Mouse (Mus musculus) E14TG2a.4 (cell line): ENCODE measurements around the gene Espn.

Experiments
- H3K27me3 ChIP-seq: 2 replicates; pipeline ENCODE4 v1.6.1; 2014; ENCODE audit warnings: low read length, control low read depth; ENCODE audit not compliant: insufficient read depth
- H3K36me3 ChIP-seq: 2 replicates; pipeline ENCODE4 v1.6.1; 2014; ENCODE audit warnings: low read length, control low read depth; ENCODE audit not compliant: insufficient read depth
- H3K4me1 ChIP-seq: replicated peaks from 2 replicates; pipeline ENCODE4 v1.6.1; 2014; ENCODE audit warnings: low read depth, low read length, control low read depth
- H3K4me3 ChIP-seq: replicated peaks from 2 replicates; pipeline ENCODE4 v1.5.1; 2014; ENCODE audit warnings: mild to moderate bottlenecking, low read length
- H3K9me3 ChIP-seq: 2 replicates; pipeline ENCODE4 v1.6.1; 2014; ENCODE audit warnings: low read length, control low read depth
- CTCF ChIP-seq: conservative IDR thresholded peaks from 2 replicates; pipeline ENCODE4 v1.5.1; 2014; ENCODE audit warnings: low read length
- NANOG ChIP-seq: IDR thresholded peaks from 2 replicates; pipeline ENCODE4 v1.6.1; 2014; ENCODE audit warnings: borderline replicate concordance, low read length, mixed read lengths
- POU5F1 ChIP-seq: IDR thresholded peaks from 2 replicates; pipeline ENCODE4 v1.6.1; 2014; ENCODE audit warnings: low read length, borderline replicate concordance

The Espn gene

DNA sequence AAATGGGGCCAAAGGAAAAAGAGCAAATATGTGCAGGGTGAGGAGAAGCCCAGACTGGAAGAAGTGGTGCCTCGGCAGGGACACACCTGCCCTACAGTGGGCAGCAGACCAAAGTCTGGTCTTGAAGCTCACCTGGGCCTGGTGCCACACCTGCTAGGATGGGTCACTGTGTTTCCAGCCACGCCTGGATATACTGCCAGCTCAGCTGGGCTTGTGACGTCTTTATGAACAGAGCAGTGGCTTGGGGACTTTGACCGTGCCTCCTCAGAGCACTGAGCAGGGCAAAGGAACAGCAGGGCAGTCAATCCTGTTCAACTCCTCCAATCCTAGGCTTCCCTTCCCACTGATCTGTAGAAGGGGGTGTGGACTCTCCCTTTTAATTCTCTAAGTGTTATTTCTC is 8.6 kb upstream of the Espn start:
- peaks cover 46% of the 10 kb centered on the region for H3K4me1 ChIP-seq
- peak overlapping the region; percentile 79; the same call in 1 of the 2 replicates for H3K4me3 ChIP-seq
- peaks cover 16% of the 10 kb centered on the region for H3K9me3 ChIP-seq
- H3K36me3 ChIP-seq: no peaks in the 10 kb centered on the region
- TF ChIP-seq CTCF: no peak
- no peak for TF ChIP-seq NANOG
- TF ChIP-seq POU5F1: no peak
- peaks cover 56% of the 10 kb centered on the region for H3K27me3 ChIP-seq

DNA sequence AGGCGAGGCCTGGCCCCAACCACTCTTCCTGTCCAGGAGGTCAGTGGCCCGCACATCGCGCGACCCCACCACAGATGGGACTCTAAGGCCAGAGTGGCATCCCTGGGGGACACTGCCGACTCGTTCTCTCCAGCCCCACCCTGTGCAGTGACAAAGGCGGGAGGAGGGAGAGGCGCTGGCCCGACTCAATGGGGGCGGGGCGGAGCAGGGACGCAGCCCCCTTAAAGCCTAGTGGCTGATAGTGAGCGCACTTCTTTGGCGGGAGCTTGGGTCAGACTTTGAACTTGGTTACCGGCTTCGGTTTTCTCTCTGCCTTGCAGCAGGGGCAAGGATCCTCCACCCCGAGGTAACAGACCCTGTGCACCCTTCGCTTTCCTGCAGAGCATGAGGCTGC is 7.1 kb upstream of the Espn start:
- H3K27me3 ChIP-seq: peaks cover 62% of the 10 kb centered on the region
- H3K36me3 ChIP-seq: no peaks in the 10 kb centered on the region
- peaks cover 38% of the 10 kb centered on the region for H3K4me1 ChIP-seq
- H3K9me3 ChIP-seq: peaks cover 16% of the 10 kb centered on the region
- H3K4me3 ChIP-seq: peak overlapping the region; percentile 79
- TF ChIP-seq CTCF: no peak

GRCm38 (mm10) chr4:152158585-152159284 is 6.6 kb upstream of the Espn start, which contains the start of gene Hes2:
Hes2 (plus strand) TSS chr4:152158867.
- peaks cover 14% of the 10 kb centered on the region for H3K9me3 ChIP-seq
- no peaks in the 10 kb centered on the region for H3K36me3 ChIP-seq
- H3K27me3 ChIP-seq: peaks cover 62% of the 10 kb centered on the region
- H3K4me1 ChIP-seq: peaks cover 43% of the 10 kb centered on the region
- TF ChIP-seq POU5F1 (no peak), CTCF (no peak), NANOG (no peak)
- peak within 1 kb of the TSS; percentile 79 for H3K4me3 ChIP-seq

DNA sequence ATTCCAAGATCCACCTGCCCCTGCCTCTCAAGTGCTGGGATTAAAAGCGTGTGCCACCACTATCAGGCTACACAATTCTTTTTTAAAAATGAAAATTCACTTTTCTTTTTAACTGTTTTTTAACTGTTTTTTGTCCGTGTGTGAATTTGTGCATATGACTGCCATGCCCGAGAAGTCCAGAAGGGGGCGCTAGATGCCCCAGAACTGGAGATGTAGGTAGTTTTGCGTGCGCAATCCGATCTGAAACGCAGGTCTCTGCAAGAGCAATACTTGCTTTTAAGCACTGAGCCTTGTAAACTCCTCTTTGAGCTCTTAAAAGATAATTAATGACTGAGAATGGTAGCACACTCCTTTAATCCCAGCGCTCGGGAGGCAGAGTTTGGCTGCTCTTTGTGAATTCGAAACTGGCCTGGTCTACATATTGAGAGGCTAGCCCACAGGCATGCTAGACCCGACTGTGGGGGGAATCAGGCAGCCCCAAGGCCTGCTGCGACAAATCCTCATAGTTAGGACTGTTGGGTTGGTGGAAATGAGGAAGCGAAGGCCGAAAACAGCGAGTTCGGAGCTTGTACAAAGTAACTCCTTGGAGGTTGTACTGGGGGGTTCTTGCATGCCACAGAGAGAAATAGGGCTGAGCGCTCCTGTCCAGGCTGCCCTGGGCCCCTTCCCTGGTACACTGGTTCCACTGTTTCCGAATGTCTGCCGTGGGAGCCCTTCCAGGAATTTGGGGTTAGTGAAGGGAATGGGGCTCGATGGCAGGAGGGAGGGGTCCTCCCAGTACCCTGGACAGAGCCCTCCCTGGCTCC is 5.8 kb upstream of the Espn start:
- H3K4me1 ChIP-seq: peaks cover 48% of the 10 kb centered on the region
- TF ChIP-seq CTCF (peak; percentile 97), POU5F1 (no peak)

DNA sequence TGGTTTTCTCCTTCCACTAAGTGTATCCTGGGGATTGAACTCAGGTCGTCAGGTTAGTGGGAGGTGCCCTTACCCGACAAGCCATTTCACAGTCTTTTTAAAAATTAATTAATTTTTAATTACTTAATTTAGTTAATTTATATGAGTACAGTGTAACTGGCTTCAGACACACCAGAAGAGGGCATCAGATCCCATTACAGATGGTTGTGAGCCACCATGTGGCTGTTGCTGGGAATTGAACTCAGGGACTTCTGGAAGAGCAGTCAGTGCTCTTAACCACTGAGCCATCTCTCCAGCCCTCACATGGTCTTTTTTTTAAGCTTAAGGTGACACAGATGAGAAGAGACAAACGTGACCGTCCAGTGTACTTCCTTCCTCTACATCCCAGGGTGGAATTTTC is 2.8 kb upstream of the Espn start:
- TF ChIP-seq NANOG: no peak
- TF ChIP-seq POU5F1: no peak
- TF ChIP-seq CTCF: peak; percentile 18
- Histone ChIP-seq H3K9me3 (no peaks in the 10 kb centered on the region), H3K36me3 (no peaks in the 10 kb centered on the region), H3K4me3 (no peak overlapping the region), H3K4me1 (peaks cover 48% of the 10 kb centered on the region), H3K27me3 (peaks cover 72% of the 10 kb centered on the region)

More for the DNA sequence above, 5.8 kb upstream of the Espn start:
- Histone ChIP-seq H3K9me3 (peaks cover 11% of the 10 kb centered on the region), H3K4me3 (peak overlapping the region; percentile 79), H3K36me3 (no peaks in the 10 kb centered on the region), H3K27me3 (peaks cover 69% of the 10 kb centered on the region)

- TF ChIP-seq CTCF: peak; percentile 87
- no peak for TF ChIP-seq NANOG
- TF ChIP-seq POU5F1: no peak
- no peaks in the 10 kb centered on the region for H3K36me3 ChIP-seq
Observed at GRCm38 (mm10) chr4:152153771-152154177, 1.6 kb upstream of the Espn start.

DNA sequence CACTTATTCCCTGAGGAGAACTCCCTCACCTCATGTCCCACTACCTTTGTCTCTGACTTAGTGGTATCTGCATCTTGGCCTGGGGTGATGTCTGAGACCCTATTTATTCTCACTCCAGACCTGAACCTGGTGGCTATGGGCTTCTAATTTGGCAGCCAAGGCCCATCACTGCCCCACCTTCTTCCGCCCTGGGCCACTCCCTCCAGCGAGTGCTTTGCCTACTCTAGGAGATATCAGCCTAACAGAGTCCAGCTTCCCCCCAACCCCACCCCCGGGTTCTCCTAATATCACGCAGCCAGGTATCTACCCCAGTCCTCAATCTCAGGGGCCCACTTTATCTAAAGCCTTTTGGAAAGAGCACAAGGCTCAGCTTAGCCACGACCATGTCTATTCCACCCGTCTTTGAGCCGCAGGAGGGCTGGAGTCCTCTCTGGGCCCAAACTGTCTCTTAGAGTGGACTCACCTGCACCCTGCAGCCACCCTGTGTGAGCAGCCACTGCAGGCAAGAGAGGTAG is 663 bp downstream of the Espn start:
- TF ChIP-seq CTCF (no peak), NANOG (no peak), POU5F1 (no peak)

More at GRCm38 (mm10) chr4:152153771-152154177, 1.6 kb upstream of the Espn start:
- H3K27me3 ChIP-seq: peaks cover 72% of the 10 kb centered on the region
- no peaks in the 10 kb centered on the region for H3K9me3 ChIP-seq
- H3K4me3 ChIP-seq: 0 out of 2 replicates have a peak overlapping the region, but pooled peaks have one; percentile 41
- H3K4me1 ChIP-seq: peaks cover 40% of the 10 kb centered on the region

GRCm38 (mm10) chr4:152150546-152150945 is 1.6 kb downstream of the Espn start:
- Histone ChIP-seq H3K27me3 (peaks cover 72% of the 10 kb centered on the region), H3K4me3 (no peak overlapping the region), H3K36me3 (no peaks in the 10 kb centered on the region), H3K9me3 (no peaks in the 10 kb centered on the region), H3K4me1 (peaks cover 41% of the 10 kb centered on the region)
- TF ChIP-seq CTCF (no peak), NANOG (no peak)

More for the DNA sequence above, 663 bp downstream of the Espn start:
- peaks cover 33% of the 10 kb centered on the region for H3K4me1 ChIP-seq
- H3K27me3 ChIP-seq: peaks cover 71% of the 10 kb centered on the region
- H3K4me3 ChIP-seq: peak overlapping the region; percentile 89
- H3K9me3 ChIP-seq: no peaks in the 10 kb centered on the region
- H3K36me3 ChIP-seq: no peaks in the 10 kb centered on the region
